Mouse (Mus musculus) CH12.LX (cell line): ENCODE measurements at regions not wholly inside any gene's neighbourhood (a gene's known extent, or its start where the extent isn't known, plus 50 kb on each side); places are given as distances from the start of the nearest gene placed in this dataset.

ENCODE experiments used
- DNase-seq: peaks from one replicate; pipeline ENCODE4 v3.0.0-alpha.2; 2013; ENCODE audit errors: extremely low read depth
- H3K27ac ChIP-seq: 2 replicates; pipeline ENCODE4 v1.5.1; 2012; ENCODE audit warnings: low read depth, mild to moderate bottlenecking, control low read depth, moderate library complexity; ENCODE audit not compliant: insufficient read depth
- H3K27me3 ChIP-seq: replicated peaks from 2 replicates; pipeline ENCODE3; 2012; ENCODE audit warnings: inconsistent platforms
- H3K36me3 ChIP-seq, 2 experiments: replicated peaks in 1 of 2; 2 replicates each; pipeline versions ENCODE3 to v1.6.1; 2012; ENCODE audit warnings: inconsistent platforms in 1 of 2, low read length in 1 of 2, mild to moderate bottlenecking in 1 of 2, mixed read lengths in 1 of 2, moderate library complexity in 1 of 2; ENCODE audit not compliant: control insufficient read depth in 1 of 2, insufficient read depth in 1 of 2
- H3K4me1 ChIP-seq, 2 experiments: 2 replicates each; pipeline ENCODE4 v1.6.1; 2012; ENCODE audit warnings: inconsistent platforms in 1 of 2, moderate library complexity in 1 of 2; ENCODE audit not compliant: insufficient read depth in 2 of 2, control insufficient read depth in 1 of 2
- H3K4me2 ChIP-seq: 2 replicates; pipeline ENCODE4 v1.6.1; 2012; ENCODE audit warnings: low read depth, mild to moderate bottlenecking, control low read depth; ENCODE audit not compliant: poor library complexity, insufficient read depth, severe bottlenecking
- H3K4me3 ChIP-seq, 3 experiments: fragments of 150-350 bp in 1 of 3; sonication (generic) in 1 of 3; replicated peaks in 1 of 3; 2 replicates each; pipeline versions ENCODE3 to v1.5.1; 2011 to 2012; ENCODE audit warnings: low read depth in 2 of 3, low read length in 2 of 3, mild to moderate bottlenecking in 2 of 3, moderate library complexity in 2 of 3, control low read depth in 1 of 3, improper control_type of control experiment in 1 of 3, inconsistent platforms in 1 of 3, mixed read lengths in 1 of 3; ENCODE audit not compliant: poor library complexity in 1 of 3
- H3K79me2 ChIP-seq: replicated peaks from 2 replicates; pipeline ENCODE4 v1.6.1; 2012; ENCODE audit warnings: mild to moderate bottlenecking, moderate library complexity; ENCODE audit not compliant: control insufficient read depth, poor library complexity, insufficient read depth, severe bottlenecking; ENCODE audit errors: extremely low read depth
- H3K9ac ChIP-seq: 2 replicates; pipeline ENCODE4 v1.6.1; 2012; ENCODE audit warnings: low read depth, mild to moderate bottlenecking, control low read depth, moderate library complexity; ENCODE audit not compliant: insufficient read depth
- H3K9me3 ChIP-seq: replicated peaks from 2 replicates; pipeline ENCODE3; 2012; ENCODE audit warnings: low read length, inconsistent platforms, mixed read lengths
- CHD1 ChIP-seq: IDR thresholded peaks from 2 replicates; pipeline ENCODE4 v1.6.1; 2012; ENCODE audit warnings: low read depth, low read length, improper control_type of control experiment, inconsistent platforms
- HCFC1 ChIP-seq: IDR thresholded peaks from 2 replicates; pipeline ENCODE4 v1.6.1; 2012; ENCODE audit warnings: low read depth, mild to moderate bottlenecking, inconsistent platforms, low read length, improper control_type of control experiment
- KAT2A ChIP-seq: IDR thresholded peaks from 2 replicates; pipeline ENCODE4 v1.6.1; 2012; ENCODE audit warnings: low read length, improper control_type of control experiment, inconsistent platforms; ENCODE audit not compliant: insufficient replicate concordance
- MAFK ChIP-seq: IDR thresholded peaks from 2 replicates; pipeline ENCODE4 v1.6.1; 2011; ENCODE audit warnings: low read length, improper control_type of control experiment; ENCODE audit not compliant: insufficient replicate concordance
- MYC ChIP-seq: IDR thresholded peaks from 2 replicates; pipeline ENCODE4 v1.6.1; 2011; ENCODE audit warnings: low read depth, mild to moderate bottlenecking, improper control_type of control experiment, low read length
- RCOR1 ChIP-seq: conservative IDR thresholded peaks from 2 replicates; pipeline ENCODE4 v1.6.1; 2012; ENCODE audit warnings: low read depth, mild to moderate bottlenecking, inconsistent platforms, low read length, improper control_type of control experiment
- SIN3A ChIP-seq: IDR thresholded peaks from 2 replicates; pipeline ENCODE4 v1.6.1; 2012; ENCODE audit warnings: low read length, improper control_type of control experiment, inconsistent platforms
- TCF12 ChIP-seq: IDR thresholded peaks from 2 replicates; pipeline ENCODE4 v1.6.1; 2014; ENCODE audit warnings: low read depth, mild to moderate bottlenecking, inconsistent platforms, low read length, improper control_type of control experiment
- USF1 ChIP-seq: IDR thresholded peaks from 2 replicates; pipeline ENCODE4 v1.6.1; 2014; ENCODE audit warnings: low read depth, mild to moderate bottlenecking, inconsistent platforms, low read length, improper control_type of control experiment
- ZNF384 ChIP-seq: IDR thresholded peaks from 2 replicates; pipeline ENCODE4 v1.6.1; 2012; ENCODE audit warnings: low read depth, low read length, improper control_type of control experiment, inconsistent platforms
- dilution Hi-C: fragments of 300-500 bp; cut with MboI; formaldehyde crosslinking; loops from 2 replicates; pipeline ENCODE4 v1.14.3; 2020; ENCODE audit warnings: low sequenced_read_pairs; ENCODE audit not compliant: extremely low pct_unique_long_range_greater_than_20kb, extremely low pct_ligation_motif_present
- in situ Hi-C: fragments of 300-500 bp; cut with MboI; formaldehyde crosslinking; loops from 3 replicates; pipeline ENCODE4 v1.14.3; 2019; ENCODE audit warnings: low sequenced_read_pairs, low pct_ligation_motif_present, low pct_unique_long_range_greater_than_20kb, mixed read lengths

- H3K4me1 ChIP-seq: peaks cover 0 to 18% of the 10 kb centered on the region in 2 experiments; a peak in 3 of 4 replicates
- H3K9me3 ChIP-seq: no peaks in the 10 kb centered on the region
- TF ChIP-seq TCF12 (no peak), HCFC1 (peak; percentile 66), SIN3A (no peak), ZNF384 (0 out of 2 replicates have a peak, but pooled peaks have one; percentile 6), KAT2A (no peak), USF1 (no peak)
- no peak for DNase-seq
- H3K79me2 ChIP-seq: no peaks in the 10 kb centered on the region
- in situ Hi-C loops: loop anchor here (25.0 kb wide), 1 partner anchor 331 kb away; no protein-coding TSS in a partner anchor
- no peak overlapping the region for H3K27ac ChIP-seq
- no peak overlapping the region for H3K9ac ChIP-seq
- H3K36me3 ChIP-seq: no peaks in the 10 kb centered on the region
- peak overlapping the region; percentile 24 for H3K4me2 ChIP-seq
- dilution Hi-C loops: no loop called here
- no peaks in the 10 kb centered on the region for H3K27me3 ChIP-seq
- no peak overlapping the region for H3K4me3 ChIP-seq
Measured at GRCm38 (mm10) chr6:67168031-67168777, 69.8 kb upstream of the Serbp1 start.

GRCm38 (mm10) chr6:67165091-67165490, 72.9 kb upstream of the Serbp1 start:
- no peaks in the 10 kb centered on the region for H3K27me3 ChIP-seq
- in situ Hi-C loops: loop anchor here (25.0 kb wide), 1 partner anchor 328 kb away; no protein-coding TSS in a partner anchor

GRCm38 (mm10) chr6:67163947-67164346, 74.0 kb upstream of the Serbp1 start:
- Histone ChIP-seq H3K79me2 (no peaks in the 10 kb centered on the region), H3K36me3 (no peaks in the 10 kb centered on the region), H3K27ac (no peak overlapping the region), H3K4me2 (no peak overlapping the region), H3K27me3 (no peaks in the 10 kb centered on the region), H3K4me3 (no peak overlapping the region), H3K4me1 (peaks cover 4 to 27% of the 10 kb centered on the region in 2 experiments; a peak in 3 of 4 replicates), H3K9ac (no peak overlapping the region), H3K9me3 (no peaks in the 10 kb centered on the region)
- DNase-seq: no peak
- in situ Hi-C loops (loop anchor here (25.0 kb wide), 1 partner anchor 327 kb away; no protein-coding TSS in a partner anchor), dilution Hi-C loops (no loop called here)
- TF ChIP-seq CHD1: no peak
- no peak for TF ChIP-seq MYC
- no peak for TF ChIP-seq RCOR1

More at GRCm38 (mm10) chr6:67165091-67165490, 72.9 kb upstream of the Serbp1 start:
- H3K9ac ChIP-seq: no peak overlapping the region
- H3K27ac ChIP-seq: no peak overlapping the region
- no peaks in the 10 kb centered on the region for H3K9me3 ChIP-seq
- H3K4me2 ChIP-seq: no peak overlapping the region
- no peaks in the 10 kb centered on the region for H3K36me3 ChIP-seq
- H3K4me3 ChIP-seq: no peak overlapping the region
- DNase-seq: no peak
- H3K79me2 ChIP-seq: no peaks in the 10 kb centered on the region
- dilution Hi-C loops: no loop called here
- H3K4me1 ChIP-seq: peaks cover 0 to 19% of the 10 kb centered on the region in 2 experiments; a peak in 3 of 4 replicates
- TF ChIP-seq MAFK: no peak
- TF ChIP-seq ZNF384: peak; percentile 80
